Mouse (Mus musculus): ENCODE measurements at regions not wholly inside any gene's neighbourhood (a gene's known extent, or its start where the extent isn't known, plus 50 kb on each side); places are given as distances from the start of the nearest gene placed in this dataset.

- no peak for DNase-seq
Observed at GRCm38 (mm10) chr7:137751151-137751859, 313.9 kb downstream of the Glrx3 start.

GRCm38 (mm10) chr7:137765961-137766360 is 328.5 kb downstream of the Glrx3 start:
- no peak for DNase-seq

GRCm38 (mm10) chr7:137766721-137767120 is 329.3 kb downstream of the Glrx3 start:
- no peak for DNase-seq

- DNase-seq, result no peak
Observed at GRCm38 (mm10) chr7:137773051-137773964, 335.9 kb downstream of the Glrx3 start.

- no peak for DNase-seq
Observed at GRCm38 (mm10) chr7:137773965-137774310, 336.5 kb downstream of the Glrx3 start.

- peak; percentile 42 for DNase-seq
Observed at GRCm38 (mm10) chr7:137783954-137784353, 346.5 kb downstream of the Glrx3 start.

GRCm38 (mm10) chr7:137805361-137805760 is 367.9 kb downstream of the Glrx3 start:
- DNase-seq, result no peak

- no peak for DNase-seq
Observed at GRCm38 (mm10) chr7:137812839-137813238, 375.4 kb downstream of the Glrx3 start.

GRCm38 (mm10) chr7:137840520-137840919 is 403.1 kb downstream of the Glrx3 start:
- DNase-seq, result no peak

GRCm38 (mm10) chr7:137841044-137841443 is 403.6 kb downstream of the Glrx3 start:
- no peak for DNase-seq

- DNase-seq, result peak; percentile 49
Observed at GRCm38 (mm10) chr7:137841456-137842100, 404.2 kb downstream of the Glrx3 start.

- DNase-seq, result no peak
Observed at GRCm38 (mm10) chr7:137847856-137848255, 410.4 kb downstream of the Glrx3 start.

GRCm38 (mm10) chr7:137851061-137851460 is 413.6 kb downstream of the Glrx3 start:
- no peak for DNase-seq

- no peak for DNase-seq
Observed at GRCm38 (mm10) chr7:137859681-137860080, 422.3 kb downstream of the Glrx3 start.

GRCm38 (mm10) chr7:137860520-137860919 is 423.1 kb downstream of the Glrx3 start:
- no peak for DNase-seq

GRCm38 (mm10) chr7:137864912-137865311 is 427.5 kb downstream of the Glrx3 start:
- DNase-seq, result no peak

- DNase-seq, result no peak
Observed at GRCm38 (mm10) chr7:137865457-137865856, 428.0 kb downstream of the Glrx3 start.

- DNase-seq, result no peak
Observed at GRCm38 (mm10) chr7:137866880-137867279, 429.5 kb downstream of the Glrx3 start.

- DNase-seq, result no peak
Observed at GRCm38 (mm10) chr7:137868501-137868900, 431.1 kb downstream of the Glrx3 start.

- no peak for DNase-seq
Observed at GRCm38 (mm10) chr7:137875306-137875705, 437.9 kb downstream of the Glrx3 start.

GRCm38 (mm10) chr7:137879296-137879695 is 441.9 kb downstream of the Glrx3 start:
- no peak for DNase-seq

- no peak for DNase-seq
Observed at GRCm38 (mm10) chr7:137882876-137883275, 445.5 kb downstream of the Glrx3 start.

GRCm38 (mm10) chr7:137883701-137884100 is 446.3 kb downstream of the Glrx3 start:
- no peak for DNase-seq

Measured in adrenal gland, postnatal 25 days (tissue).